16 mouse cellular contexts compared by ENCODE assay signal in the genomic region with DNA sequence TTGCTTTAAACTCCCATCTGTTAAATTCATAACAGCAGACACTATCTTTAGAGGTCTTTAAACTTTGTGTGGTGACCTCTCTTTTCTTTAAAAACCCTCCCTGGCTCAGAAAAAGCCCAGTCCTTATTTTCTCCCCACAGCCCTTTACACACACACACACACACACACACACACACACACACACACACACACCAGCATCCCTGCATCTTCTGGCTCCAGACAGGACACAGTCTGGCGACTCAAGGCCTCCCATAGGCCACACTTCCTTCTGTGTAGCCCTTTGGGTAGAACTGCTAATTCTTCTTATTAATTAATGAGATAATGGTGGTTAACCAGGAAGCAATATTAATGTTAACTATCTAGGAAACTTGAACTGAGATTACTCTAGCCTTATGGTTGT.
DNase-seq lines count a peak whose midpoint lies in the region; ATAC-seq and TF ChIP-seq lines count a peak whose summit lies in the region.
"Had no signal": no experiment of that assay in that cellular context is flagged by ENCODE, and none has a peak within 500 bp of the region (broad histone marks: within the 10 kb centered on the region; RNA-seq: fewer than 3 reads in every experiment).

No protein-coding gene starts in this region.

- peak overlapping the region; percentile 70 for H3K4me2 ChIP-seq in forebrain, embryonic 13.5 days
- no peak overlapping the region for H3K4me2 ChIP-seq in forebrain, embryonic 11.5 days (ENCODE audit: low read depth, low read length, severe bottlenecking)
- H3K4me2 ChIP-seq in intestine, embryonic 15.5 days (replicated peaks): no peak overlapping the region
- no peak overlapping the region for H3K4me2 ChIP-seq in intestine, postnatal 0 days (replicated peaks; ENCODE audit: low read depth)
- H3K4me2 ChIP-seq in forebrain, embryonic 14.5 days (ENCODE audit: low read length): peak overlapping the region; percentile 85
- H3K4me2 ChIP-seq in midbrain, postnatal 0 days (ENCODE audit: low read depth, low read length, poor library complexity, severe bottlenecking): peak overlapping the region; percentile 30
- H3K4me2 ChIP-seq: limb, embryonic 15.5 days had no signal

- DNase-seq in forebrain, embryonic 11.5 days (ENCODE audit: low spot score): no peak
- no peak for DNase-seq in forebrain, embryonic 14.5 days (ENCODE audit: low spot score)
- no peak for DNase-seq in midbrain, postnatal 0 days (ENCODE audit: low spot score)
- DNase-seq in thymus, adult 2 months: no peak
- DNase-seq in adrenal gland, adult 2 months: no peak
- DNase-seq: cerebellum, adult 8-10 months; kidney, adult 11 months; right cerebral cortex, adult 18-20 months; spleen, adult 18-20 months; thymus, postnatal 25 days had no signal

- no peak for TF ChIP-seq CTCF in intestine, postnatal 0 days (IDR thresholded peaks at IDR 0.05; ENCODE audit: low read depth)
- TF ChIP-seq CTCF in midbrain, postnatal 0 days (IDR thresholded peaks at IDR 0.05): no peak
- no peak for TF ChIP-seq CTCF in thymus, adult 2 months (IDR thresholded peaks at IDR 0.05; ENCODE audit: borderline replicate concordance, control insufficient read depth, extremely low read depth, insufficient read depth, low read length, poor library complexity)

- H3K4me1 ChIP-seq in forebrain, embryonic 13.5 days: peaks cover 71% of the 10 kb centered on the region
- 0 out of 2 replicates have a peak, but pooled peaks cover 1% of the 10 kb centered on the region for H3K4me1 ChIP-seq in forebrain, embryonic 11.5 days (replicated peaks; ENCODE audit: control insufficient read depth, insufficient read depth, low read length)
- peaks cover 4% of the 10 kb centered on the region; the same call in 1 of the 2 replicates for H3K4me1 ChIP-seq in intestine, embryonic 15.5 days (replicated peaks)
- peaks cover 3% of the 10 kb centered on the region; the same call in 1 of the 2 replicates for H3K4me1 ChIP-seq in intestine, postnatal 0 days (replicated peaks; ENCODE audit: control insufficient read depth, insufficient read depth, low read length)
- peaks cover 24% of the 10 kb centered on the region for H3K4me1 ChIP-seq in forebrain, embryonic 14.5 days (ENCODE audit: control insufficient read depth, insufficient read depth, low read length)
- H3K4me1 ChIP-seq in midbrain, postnatal 0 days (ENCODE audit: insufficient read depth, low read length): no peaks in the 10 kb centered on the region
- no peaks in the 10 kb centered on the region for H3K4me1 ChIP-seq in thymus, adult 2 months (replicated peaks; ENCODE audit: control insufficient read depth, insufficient read depth, low read length)

- peak overlapping the region; percentile 61 for H3K9ac ChIP-seq in forebrain, embryonic 13.5 days
- no peak overlapping the region for H3K9ac ChIP-seq in forebrain, embryonic 11.5 days (ENCODE audit: low read length)
- H3K9ac ChIP-seq in intestine, embryonic 15.5 days: no peak overlapping the region
- no peak overlapping the region for H3K9ac ChIP-seq in intestine, postnatal 0 days (ENCODE audit: low read depth, low read length)
- peak overlapping the region; percentile 98 for H3K9ac ChIP-seq in forebrain, embryonic 14.5 days (ENCODE audit: low read length)
- no peak overlapping the region for H3K9ac ChIP-seq in midbrain, postnatal 0 days (replicated peaks; ENCODE audit: low read length, poor library complexity, severe bottlenecking)
- H3K9ac ChIP-seq: limb, embryonic 15.5 days had no signal

- H3K36me3 ChIP-seq in forebrain, embryonic 13.5 days (ENCODE audit: poor library complexity, severe bottlenecking): peaks cover 17% of the 10 kb centered on the region
- H3K36me3 ChIP-seq in forebrain, embryonic 11.5 days (ENCODE audit: control insufficient read depth, insufficient read depth, low read length): peaks cover 8% of the 10 kb centered on the region; the same call in 1 of the 2 replicates
- peaks cover 7% of the 10 kb centered on the region; the same call in 1 of the 2 replicates for H3K36me3 ChIP-seq in intestine, embryonic 15.5 days
- H3K36me3 ChIP-seq in intestine, postnatal 0 days (ENCODE audit: control insufficient read depth, insufficient read depth): peaks cover 9% of the 10 kb centered on the region
- peaks cover 23% of the 10 kb centered on the region for H3K36me3 ChIP-seq in forebrain, embryonic 14.5 days (ENCODE audit: control insufficient read depth, insufficient read depth, low read length)
- H3K36me3 ChIP-seq in midbrain, postnatal 0 days (ENCODE audit: insufficient read depth, low read length): no peaks in the 10 kb centered on the region
- no peaks in the 10 kb centered on the region for H3K36me3 ChIP-seq in thymus, adult 2 months (ENCODE audit: control insufficient read depth, insufficient read depth, low read length)

- ATAC-seq in forebrain, embryonic 13.5 days: no peak
- ATAC-seq in forebrain, embryonic 11.5 days (replicated peaks; ENCODE audit: low FRiP score): no peak
- ATAC-seq in intestine, embryonic 15.5 days: peak; percentile 41; the same call in 1 of the 2 replicates
- no peak for ATAC-seq in intestine, postnatal 0 days
- ATAC-seq in forebrain, embryonic 14.5 days: no peak
- ATAC-seq in midbrain, postnatal 0 days (ENCODE audit: low FRiP score): no peak
- ATAC-seq: lung, postnatal 0 days had no signal

- no peak for TF ChIP-seq POLR2A in thymus, adult 2 months (IDR thresholded peaks at IDR 0.05; ENCODE audit: control insufficient read depth, extremely low read depth, insufficient read depth, low read length, poor library complexity)

- H3K9me3 ChIP-seq in forebrain, embryonic 13.5 days (replicated peaks): no peaks in the 10 kb centered on the region
- H3K9me3 ChIP-seq in forebrain, embryonic 11.5 days (ENCODE audit: control insufficient read depth, low read length): no peaks in the 10 kb centered on the region
- no peaks in the 10 kb centered on the region for H3K9me3 ChIP-seq in intestine, embryonic 15.5 days
- H3K9me3 ChIP-seq in intestine, postnatal 0 days (ENCODE audit: control insufficient read depth): no peaks in the 10 kb centered on the region
- H3K9me3 ChIP-seq in forebrain, embryonic 14.5 days (replicated peaks; ENCODE audit: control insufficient read depth, low read length): no peaks in the 10 kb centered on the region
- no peaks in the 10 kb centered on the region for H3K9me3 ChIP-seq in midbrain, postnatal 0 days (ENCODE audit: low read length)
- H3K9me3 ChIP-seq: heart, embryonic 10.5 days; limb, embryonic 15.5 days had no signal

- H3K27me3 ChIP-seq in forebrain, embryonic 13.5 days: no peaks in the 10 kb centered on the region
- H3K27me3 ChIP-seq in forebrain, embryonic 11.5 days (ENCODE audit: control insufficient read depth, insufficient read depth, low read length): no peaks in the 10 kb centered on the region
- H3K27me3 ChIP-seq in intestine, embryonic 15.5 days (replicated peaks): no peaks in the 10 kb centered on the region
- H3K27me3 ChIP-seq in intestine, postnatal 0 days (replicated peaks; ENCODE audit: control insufficient read depth, insufficient read depth, low read length): no peaks in the 10 kb centered on the region
- H3K27me3 ChIP-seq in forebrain, embryonic 14.5 days (replicated peaks; ENCODE audit: control insufficient read depth, insufficient read depth, low read length): no peaks in the 10 kb centered on the region
- no peaks in the 10 kb centered on the region for H3K27me3 ChIP-seq in midbrain, postnatal 0 days (ENCODE audit: insufficient read depth, low read length)
- H3K27me3 ChIP-seq in thymus, adult 2 months (ENCODE audit: control insufficient read depth, insufficient read depth, low read length): no peaks in the 10 kb centered on the region
- H3K27me3 ChIP-seq: limb, embryonic 15.5 days had no signal

- 61% methylated on average over 1 of the region's 1 CpGs for WGBS in forebrain, embryonic 13.5 days
- 86% methylated on average over 1 of the region's 1 CpGs for WGBS in forebrain, embryonic 11.5 days
- WGBS in intestine, embryonic 15.5 days: 72% methylated on average over 1 of the region's 1 CpGs
- WGBS in intestine, postnatal 0 days: 77% methylated on average over 1 of the region's 1 CpGs
- WGBS in forebrain, embryonic 14.5 days: 17% methylated on average over 1 of the region's 1 CpGs
- 68% methylated on average over 1 of the region's 1 CpGs for WGBS in midbrain, postnatal 0 days
- 90% methylated on average over 1 of the region's 1 CpGs for WGBS in thymus, adult 2 months

- H3K4me3 ChIP-seq in forebrain, embryonic 13.5 days: peak overlapping the region; percentile 40
- no peak overlapping the region for H3K4me3 ChIP-seq in forebrain, embryonic 11.5 days (ENCODE audit: low read depth, low read length)
- H3K4me3 ChIP-seq in intestine, embryonic 15.5 days (replicated peaks): no peak overlapping the region
- H3K4me3 ChIP-seq in intestine, postnatal 0 days (ENCODE audit: low read depth, low read length): no peak overlapping the region
- H3K4me3 ChIP-seq in forebrain, embryonic 14.5 days (ENCODE audit: low read depth, low read length): peak overlapping the region; percentile 91; the same call in 1 of the 2 replicates
- H3K4me3 ChIP-seq in midbrain, postnatal 0 days (ENCODE audit: low read depth, low read length): 0 out of 2 replicates have a peak overlapping the region, but pooled peaks have one; percentile 3
- no peak overlapping the region for H3K4me3 ChIP-seq in thymus, adult 2 months (ENCODE audit: control insufficient read depth, insufficient read depth, low read length)
- H3K4me3 ChIP-seq: heart, embryonic 10.5 days; limb, embryonic 15.5 days had no signal

- H3K27ac ChIP-seq in forebrain, embryonic 13.5 days: peak overlapping the region; percentile 88
- no peak overlapping the region for H3K27ac ChIP-seq in forebrain, embryonic 11.5 days (ENCODE audit: low read depth, low read length)
- no peak overlapping the region for H3K27ac ChIP-seq in intestine, embryonic 15.5 days
- H3K27ac ChIP-seq in intestine, postnatal 0 days (ENCODE audit: low read depth, low read length): no peak overlapping the region
- peak overlapping the region; percentile 82 for H3K27ac ChIP-seq in forebrain, embryonic 14.5 days (ENCODE audit: low read depth, low read length)
- H3K27ac ChIP-seq in midbrain, postnatal 0 days (ENCODE audit: low read depth, low read length): peak overlapping the region; percentile 27; the same call in 1 of the 2 replicates
- no peak overlapping the region for H3K27ac ChIP-seq in thymus, adult 2 months (ENCODE audit: control insufficient read depth, insufficient read depth, low read length)
- H3K27ac ChIP-seq: heart, embryonic 10.5 days; limb, embryonic 15.5 days had no signal

Comparison
In these comparisons a context has a peak if more than half of its experiments do, and no peak if none do; other contexts are left out.
1. H3K27ac ChIP-seq: peak in forebrain, embryonic 13.5 days (single experiment), forebrain, embryonic 14.5 days (single experiment) and midbrain, postnatal 0 days (single experiment); none in forebrain, embryonic 11.5 days (single experiment), intestine, embryonic 15.5 days (single experiment), intestine, postnatal 0 days (single experiment) and thymus, adult 2 months (single experiment).
2. H3K4me2 ChIP-seq: peak in forebrain, embryonic 13.5 days (single experiment), forebrain, embryonic 14.5 days (single experiment) and midbrain, postnatal 0 days (single experiment); none in forebrain, embryonic 11.5 days (single experiment), intestine, embryonic 15.5 days (single experiment) and intestine, postnatal 0 days (single experiment).
3. H3K4me3 ChIP-seq: peak in forebrain, embryonic 13.5 days (single experiment), forebrain, embryonic 14.5 days (single experiment) and midbrain, postnatal 0 days (single experiment); none in forebrain, embryonic 11.5 days (single experiment), intestine, embryonic 15.5 days (single experiment), intestine, postnatal 0 days (single experiment) and thymus, adult 2 months (single experiment).
4. H3K9ac ChIP-seq: peak in forebrain, embryonic 13.5 days (single experiment) and forebrain, embryonic 14.5 days (single experiment); none in forebrain, embryonic 11.5 days (single experiment), intestine, embryonic 15.5 days (single experiment), intestine, postnatal 0 days (single experiment) and midbrain, postnatal 0 days (single experiment).